Mouse (Mus musculus) lung, adult 2 months (tissue): ENCODE results near the gene Siah1a. TPM values are rescaled to one million over a fixed set of nuclear protein-coding genes. Genes with fewer than 3 reads are reported as not detected.

ENCODE experiments used
- DNase-seq: peaks from one replicate; pipeline ENCODE4 v3.0.0; 2022
- H3K4me1 ChIP-seq: fragments of 200-500 bp; 2 replicates; pipeline ENCODE4 v1.6.1; 2011; ENCODE audit warnings: low read length; ENCODE audit not compliant: control insufficient read depth, insufficient read depth
- H3K4me3 ChIP-seq: fragments of 200-500 bp; replicated peaks from 2 replicates; pipeline ENCODE3; 2011; ENCODE audit warnings: low read depth, mild to moderate bottlenecking, control low read depth, low read length; ENCODE audit errors: extremely low read depth
- CTCF ChIP-seq: fragments of 200-500 bp; IDR thresholded peaks from 2 replicates; pipeline ENCODE4 v1.5.1; 2011; ENCODE audit warnings: mild to moderate bottlenecking, low read length, control low read depth; ENCODE audit not compliant: insufficient read depth
- POLR2A ChIP-seq: fragments of 200-500 bp; IDR thresholded peaks from 2 replicates; pipeline ENCODE4 v1.6.1; 2011; ENCODE audit warnings: low read depth, mild to moderate bottlenecking, control low read depth, low read length, borderline replicate concordance; ENCODE audit errors: extremely low read depth
- WGBS: fragments of 180-500 bp; shearing (Covaris S2); methylation state at CpG from one replicate; pipeline ENCODE4 v1.1.7; 2018; 5-methylcytosine and 5-hydroxymethylcytosine counted together
- polyA plus RNA-seq: library from polyadenylated mRNA; depleted of rRNA; stranded (reverse); fragments of >200 nt; gene quantifications from 2 replicates; pipeline ENCODE4 v1.2.3, GENCODE M21; 2012; rRNA removed

Gene Siah1a
- 21.3 and 27.5 TPM in 2 replicates for polyA plus RNA-seq

- peak within 1 kb of the TSS; percentile 97 for H3K4me3 ChIP-seq
- WGBS = under 1% methylated on average over 76 of the region's 88 CpGs
- peak; percentile 69; the same call in 1 of the 2 replicates for TF ChIP-seq POLR2A
- TF ChIP-seq CTCF = no peak
- H3K4me1 ChIP-seq = peaks cover 17% of the 10 kb centered on the region
- peak; percentile 80 for DNase-seq
These were observed at the start of gene Siah1a, which contains the start of gene Gm10638 for GRCm38 (mm10) chr8:86745221-86745934. Siah1a (minus strand) TSS chr8:86745934. Gm10638 (plus strand) TSS chr8:86745699.

- no peak for DNase-seq
- Histone ChIP-seq H3K4me1 (no peaks in the 10 kb centered on the region), H3K4me3 (no peak overlapping the region)
- 62% methylated on average over 6 of the region's 6 CpGs for WGBS
- TF ChIP-seq CTCF = no peak
These were observed 49.0 kb upstream of the Siah1a start for GRCm38 (mm10) chr8:86794716-86795115.

- no peak overlapping the region for H3K4me3 ChIP-seq
- 87% methylated on average over 6 of the region's 6 CpGs for WGBS
- TF ChIP-seq CTCF (no peak), POLR2A (no peak)
- DNase-seq = no peak
- H3K4me1 ChIP-seq = peaks cover 6% of the 10 kb centered on the region
These were observed 45.8 kb upstream of the Siah1a start for GRCm38 (mm10) chr8:86791542-86791941.

GRCm38 (mm10) chr8:86789576-86789975 lies 43.8 kb upstream of the Siah1a start:
- H3K4me3 ChIP-seq = no peak overlapping the region
- TF ChIP-seq CTCF = no peak
- no peak for TF ChIP-seq POLR2A
- peaks cover 6% of the 10 kb centered on the region for H3K4me1 ChIP-seq
- no peak for DNase-seq
- 71% methylated on average over 1 of the region's 1 CpGs for WGBS

DNA sequence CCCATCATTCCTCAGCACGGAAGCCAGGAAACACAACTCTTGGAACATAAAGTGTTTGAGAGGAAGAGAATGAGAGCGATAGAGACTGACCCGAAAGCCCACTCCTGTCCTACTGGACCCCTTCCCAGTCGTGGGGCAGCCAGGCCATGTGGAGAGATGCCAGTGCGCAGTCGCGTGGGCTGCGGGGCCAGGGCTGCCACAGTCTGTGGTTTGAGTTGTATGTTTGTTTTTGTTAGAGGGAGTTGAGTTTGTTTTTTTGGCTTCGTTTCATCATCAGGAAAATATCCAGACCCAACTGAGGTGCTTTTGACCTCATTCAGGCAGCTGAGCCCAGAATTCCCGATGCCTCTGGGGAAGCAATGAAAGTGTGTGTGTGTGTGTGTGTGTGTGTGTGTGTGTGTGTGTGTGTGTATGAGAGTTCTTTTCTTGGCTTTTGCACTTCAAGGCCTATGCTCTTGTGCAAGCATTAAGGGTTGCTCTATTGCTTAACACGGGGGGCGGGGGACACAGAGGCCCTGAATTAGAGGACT lies 42.2 kb upstream of the Siah1a start:
- WGBS = 26% methylated on average over 12 of the region's 12 CpGs
- TF ChIP-seq POLR2A (no peak), CTCF (no peak)
- Histone ChIP-seq H3K4me1 (peaks cover 8% of the 10 kb centered on the region), H3K4me3 (peak overlapping the region; percentile 6)
- peak; percentile 29 for DNase-seq

- DNase-seq = no peak
- TF ChIP-seq POLR2A = no peak
- no peak for TF ChIP-seq CTCF
- Histone ChIP-seq H3K4me1 (peaks cover 8% of the 10 kb centered on the region), H3K4me3 (no peak overlapping the region)
- WGBS = 46% methylated on average over 5 of the region's 5 CpGs
These were observed 40.8 kb upstream of the Siah1a start for GRCm38 (mm10) chr8:86786498-86786897.

DNA sequence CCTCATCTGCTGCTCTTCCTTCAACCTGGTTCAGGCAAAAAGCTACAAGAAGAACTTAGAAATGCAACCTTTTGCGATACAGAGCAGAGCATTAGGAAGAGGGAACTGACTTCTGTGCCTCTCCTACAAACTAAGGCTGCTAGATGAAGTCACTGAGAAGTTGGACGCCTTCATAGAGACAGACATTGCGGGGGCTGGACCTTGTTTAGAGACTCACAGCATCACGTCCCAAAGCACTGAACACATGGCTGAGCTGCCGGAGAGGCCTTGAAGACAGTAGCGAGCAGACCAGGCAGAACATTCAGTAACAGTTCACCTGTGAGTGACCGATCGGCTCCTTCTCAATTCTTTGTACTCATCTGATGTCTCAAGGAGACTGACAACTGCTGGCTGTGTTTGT lies 35.4 kb upstream of the Siah1a start:
- no peak for DNase-seq
- TF ChIP-seq CTCF = no peak
- no peak for TF ChIP-seq POLR2A
- H3K4me1 ChIP-seq = peaks cover 4% of the 10 kb centered on the region; the same call in 1 of the 2 replicates
- H3K4me3 ChIP-seq = no peak overlapping the region
- WGBS = 91% methylated on average over 8 of the region's 8 CpGs

DNA sequence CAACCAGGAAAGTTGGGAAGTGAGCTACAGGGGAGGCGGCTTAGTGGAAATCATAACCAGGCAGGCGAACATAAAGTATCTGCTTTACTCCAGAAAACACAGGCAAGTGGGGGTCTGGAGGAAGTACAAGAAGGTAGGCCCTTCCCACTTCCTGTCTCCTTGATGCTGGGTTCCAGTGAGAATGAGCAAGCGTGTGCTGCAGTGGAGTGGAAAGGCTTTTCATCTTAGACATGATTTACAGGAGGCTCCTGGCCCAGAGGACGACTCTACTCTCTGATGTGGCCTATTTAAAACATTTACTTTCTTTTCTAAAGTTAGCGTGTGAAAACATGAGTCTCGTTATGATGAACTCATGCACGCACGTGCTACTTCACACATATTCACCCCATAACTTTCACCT lies 33.5 kb upstream of the Siah1a start:
- Histone ChIP-seq H3K4me3 (no peak overlapping the region), H3K4me1 (peaks cover 4% of the 10 kb centered on the region; the same call in 1 of the 2 replicates)
- TF ChIP-seq POLR2A (no peak), CTCF (no peak)
- DNase-seq = no peak
- 63% methylated on average over 8 of the region's 8 CpGs for WGBS

DNA sequence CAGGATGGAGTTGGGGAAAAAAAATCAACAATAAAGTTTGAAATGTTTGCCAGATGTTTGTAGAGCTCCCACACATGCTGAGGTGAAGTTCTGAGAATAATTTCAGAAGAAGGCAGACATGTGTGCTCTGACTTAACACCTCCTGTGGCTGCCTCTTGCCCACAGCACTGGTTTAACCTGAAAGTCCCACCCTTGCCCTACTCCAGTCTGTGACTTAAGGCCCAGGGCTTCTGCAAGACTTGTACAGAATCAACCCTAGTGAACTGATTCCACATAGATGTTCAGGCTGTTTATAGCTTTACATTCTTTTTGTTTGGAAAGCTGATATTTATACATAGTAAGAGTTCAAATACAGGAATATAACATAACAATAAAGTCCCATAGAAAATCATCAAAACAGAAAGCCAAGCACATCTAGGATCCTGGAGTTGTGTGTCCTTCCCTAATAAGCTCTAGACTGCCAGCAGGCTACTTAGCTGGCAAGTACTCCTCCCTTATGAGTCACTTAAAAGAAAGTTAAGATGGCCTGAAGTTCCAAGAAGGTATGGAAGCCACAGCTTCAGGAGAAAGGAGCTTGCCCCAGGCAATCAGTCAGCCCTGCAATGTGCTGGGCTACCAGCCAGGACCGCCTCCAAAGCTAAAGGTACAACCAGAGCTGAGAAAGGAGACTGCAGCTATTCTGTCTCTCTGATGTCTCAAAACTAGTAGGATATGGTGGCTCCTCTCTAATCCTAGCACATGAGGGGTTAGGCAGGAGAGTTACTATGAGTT lies 24.4 kb upstream of the Siah1a start:
- Histone ChIP-seq H3K4me3 (no peak overlapping the region), H3K4me1 (0 out of 2 replicates have a peak, but pooled peaks cover 3% of the 10 kb centered on the region)
- WGBS = 77% methylated on average over 1 of the region's 1 CpGs
- no peak for DNase-seq
- TF ChIP-seq CTCF (no peak), POLR2A (no peak)
